Comparison of ENCODE assay signal across 33 mouse cellular contexts in the genomic region with DNA sequence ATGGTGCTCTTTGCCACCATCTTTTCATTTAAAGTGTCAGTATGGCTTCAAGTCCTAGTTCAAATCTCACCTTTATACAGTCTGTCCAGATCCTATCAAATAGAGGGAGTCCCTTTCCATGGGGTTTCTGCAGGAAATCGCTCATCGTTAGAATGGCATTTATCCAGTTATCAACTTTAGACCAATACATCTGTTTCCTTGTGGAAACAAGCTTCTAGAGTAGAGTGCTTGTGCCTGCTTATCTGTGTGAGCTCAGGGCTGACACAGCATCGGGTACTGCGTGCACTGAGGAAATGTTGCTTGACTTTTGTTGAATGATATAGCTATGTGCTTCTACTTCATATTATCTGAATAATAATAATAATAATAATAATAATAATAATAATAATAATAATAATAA. TPM values are rescaled to one million over a fixed set of nuclear protein-coding genes. Genes with fewer than 3 reads are reported as not detected.
A peak's percentile ranks its signal among the peaks of the same experiment; 100 is the strongest.
DNase-seq lines count a peak whose midpoint lies in the region; ATAC-seq and TF ChIP-seq lines count a peak whose summit lies in the region.
"Had no signal": no experiment of that assay in that cellular context is flagged by ENCODE, and none has a peak within 500 bp of the region (broad histone marks: within the 10 kb centered on the region; RNA-seq: fewer than 3 reads in every experiment).

No protein-coding gene starts in this region.

- WGBS in heart, embryonic 11.5 days (ENCODE audit: insufficient replicate concordance) = 56% methylated on average over 4 of the region's 4 CpGs
- 16% methylated on average over 4 of the region's 4 CpGs for WGBS in liver, embryonic 14.5 days (ENCODE audit: insufficient replicate concordance)
- WGBS in forebrain, postnatal 0 days = 96% methylated on average over 4 of the region's 4 CpGs

- intact Hi-C loops in left cerebral cortex, postnatal 4 days (cut with DNase I) = no loop called here

- no peaks in the 10 kb centered on the region for H3K9me3 ChIP-seq in heart, embryonic 11.5 days (replicated peaks; ENCODE audit: control insufficient read depth, low read length)
- H3K9me3 ChIP-seq in liver, embryonic 14.5 days (ENCODE audit: control insufficient read depth, low read length) = no peaks in the 10 kb centered on the region
- H3K9me3 ChIP-seq in forebrain, postnatal 0 days (ENCODE audit: low read length) = no peaks in the 10 kb centered on the region
- H3K9me3 ChIP-seq: embryonic facial prominence, embryonic 12.5 days; heart, embryonic 10.5 days; hindbrain, embryonic 10.5 days; hindbrain, embryonic 15.5 days; midbrain, embryonic 12.5 days; neural tube, embryonic 13.5 days; stomach, embryonic 15.5 days had no signal

- H3K27me3 ChIP-seq in heart, embryonic 11.5 days (ENCODE audit: control insufficient read depth, insufficient read depth, low read length) = no peaks in the 10 kb centered on the region
- no peaks in the 10 kb centered on the region for H3K27me3 ChIP-seq in liver, embryonic 14.5 days (ENCODE audit: control insufficient read depth, insufficient read depth, low read length)
- no peaks in the 10 kb centered on the region for H3K27me3 ChIP-seq in forebrain, postnatal 0 days (ENCODE audit: insufficient read depth, low read length)
- H3K27me3 ChIP-seq: embryonic facial prominence, embryonic 12.5 days; hindbrain, embryonic 15.5 days; midbrain, embryonic 12.5 days; neural tube, embryonic 13.5 days; stomach, embryonic 15.5 days had no signal

- H3K27ac ChIP-seq in heart, embryonic 11.5 days (ENCODE audit: low read depth, low read length) = no peak overlapping the region
- no peak overlapping the region for H3K27ac ChIP-seq in liver, embryonic 14.5 days
- H3K27ac ChIP-seq in forebrain, postnatal 0 days (ENCODE audit: low read depth, low read length) = no peak overlapping the region
- H3K27ac ChIP-seq: embryonic facial prominence, embryonic 12.5 days; heart, embryonic 10.5 days; hindbrain, embryonic 10.5 days; hindbrain, embryonic 15.5 days; left cerebral cortex, adult 2 months; midbrain, embryonic 12.5 days; neural tube, embryonic 13.5 days; stomach, embryonic 15.5 days had no signal

- H3K4me3 ChIP-seq in heart, embryonic 11.5 days (ENCODE audit: low read depth, low read length) = no peak overlapping the region
- H3K4me3 ChIP-seq in liver, embryonic 14.5 days (ENCODE audit: insufficient read depth in 1 of 2, low read depth in 2 of 2, low read length in 2 of 2) = no peak overlapping the region
- H3K4me3 ChIP-seq in forebrain, postnatal 0 days (ENCODE audit: low read depth, low read length) = no peak overlapping the region
- H3K4me3 ChIP-seq: embryonic facial prominence, embryonic 12.5 days; heart, embryonic 10.5 days; hindbrain, embryonic 10.5 days; hindbrain, embryonic 15.5 days; left cerebral cortex, adult 2 months; midbrain, embryonic 12.5 days; neural tube, embryonic 13.5 days; stomach, embryonic 15.5 days had no signal

- H3K9ac ChIP-seq in heart, embryonic 11.5 days (ENCODE audit: low read depth, low read length) = no peak overlapping the region
- H3K9ac ChIP-seq in liver, embryonic 14.5 days (replicated peaks) = no peak overlapping the region
- H3K9ac ChIP-seq in forebrain, postnatal 0 days = no peak overlapping the region
- H3K9ac ChIP-seq: embryonic facial prominence, embryonic 12.5 days; hindbrain, embryonic 15.5 days; lung, embryonic 14.5 days; midbrain, embryonic 12.5 days; neural tube, embryonic 13.5 days; stomach, embryonic 15.5 days had no signal

- no peak overlapping the region for H3K4me2 ChIP-seq in heart, embryonic 11.5 days
- H3K4me2 ChIP-seq in liver, embryonic 14.5 days (ENCODE audit: low read depth) = no peak overlapping the region
- H3K4me2 ChIP-seq in forebrain, postnatal 0 days (ENCODE audit: low read depth) = no peak overlapping the region
- H3K4me2 ChIP-seq: embryonic facial prominence, embryonic 12.5 days; hindbrain, embryonic 15.5 days; lung, embryonic 14.5 days; midbrain, embryonic 12.5 days; neural tube, embryonic 13.5 days; stomach, embryonic 15.5 days had no signal

- H3K4me1 ChIP-seq in heart, embryonic 11.5 days (ENCODE audit: control insufficient read depth, insufficient read depth, low read length) = peaks cover 6% of the 10 kb centered on the region; the same call in 1 of the 2 replicates
- H3K4me1 ChIP-seq in liver, embryonic 14.5 days (replicated peaks; ENCODE audit: control insufficient read depth in 2 of 2, insufficient read depth in 2 of 2, low read length in 1 of 2) = peaks cover 4 to 12% of the 10 kb centered on the region in 2 experiments; a peak in 3 of 4 replicates
- no peaks in the 10 kb centered on the region for H3K4me1 ChIP-seq in forebrain, postnatal 0 days (ENCODE audit: insufficient read depth)
- H3K4me1 ChIP-seq: embryonic facial prominence, embryonic 12.5 days; hindbrain, embryonic 10.5 days; hindbrain, embryonic 15.5 days; midbrain, embryonic 12.5 days; neural tube, embryonic 13.5 days had no signal

- no peak for TF ChIP-seq CTCF in liver, embryonic 14.5 days (IDR thresholded peaks at IDR 0.05; ENCODE audit: low read depth)
- no peak for TF ChIP-seq CTCF in forebrain, postnatal 0 days (IDR thresholded peaks at IDR 0.05; ENCODE audit: low read depth)

- 0 out of 2 replicates have a peak, but pooled peaks have one; percentile 4 for ATAC-seq in heart, embryonic 11.5 days (replicated peaks; ENCODE audit: insufficient number of reproducible peaks, low FRiP score, low TSS enrichment)
- peak; percentile 67 for ATAC-seq in erythroid progenitor cell, adult 5-6 weeks (replicated peaks; ENCODE audit: low FRiP score, poor library complexity, severe bottlenecking)
- ATAC-seq in liver, embryonic 14.5 days (ENCODE audit: insufficient read depth) = peak; percentile 82
- ATAC-seq in megakaryocyte-erythroid progenitor cell, adult 5-6 weeks (replicated peaks; ENCODE audit: low FRiP score, low TSS enrichment, poor library complexity, severe bottlenecking) = peak; percentile 80
- ATAC-seq in cerebellum, adult (ENCODE audit: insufficient number of reproducible peaks, low FRiP score, low TSS enrichment) = no peak
- ATAC-seq in forebrain, postnatal 0 days = no peak

- TF ChIP-seq EP300 in liver, embryonic 14.5 days (IDR thresholded peaks at IDR 0.05; ENCODE audit: low read depth) = peak; percentile 48; the same call in 1 of the 2 replicates

- DNase-seq in heart, adult 18-20 months = no peak
- DNase-seq in liver, embryonic 14.5 days (ENCODE audit: low read depth in 3 of 3, low spot score in 3 of 3) = no peak
- DNase-seq in left cerebral cortex, postnatal 4 days = no peak
- DNase-seq in forebrain, postnatal 0 days = no peak
- DNase-seq: cerebellum, adult 2 months had no signal

- no peaks in the 10 kb centered on the region for H3K36me3 ChIP-seq in heart, embryonic 11.5 days (ENCODE audit: control insufficient read depth, insufficient read depth, low read length)
- no peaks in the 10 kb centered on the region for H3K36me3 ChIP-seq in liver, embryonic 14.5 days (replicated peaks; ENCODE audit: control insufficient read depth, insufficient read depth, low read depth)
- H3K36me3 ChIP-seq in forebrain, postnatal 0 days (ENCODE audit: insufficient read depth) = no peaks in the 10 kb centered on the region
- H3K36me3 ChIP-seq: embryonic facial prominence, embryonic 12.5 days; heart, embryonic 10.5 days; hindbrain, embryonic 10.5 days; hindbrain, embryonic 15.5 days; midbrain, embryonic 12.5 days; neural tube, embryonic 13.5 days; stomach, embryonic 15.5 days had no signal

RNA-seq across cellular contexts. Expression of a gene that starts 8.8 kb away (rescaled TPM):
- not detected in 2 replicates for polyA plus RNA-seq in heart, embryonic 11.5 days (2014; fragmentation: Nextera tagmentation; extraction: Ambion mirVana)
- not detected for total RNA-seq in heart, adult 18-20 months (2021)
- not detected in 2 replicates for total RNA-seq in erythroid progenitor cell, adult 5-6 weeks (2015; ENCODE audit: low replicate concordance)
- total RNA-seq in erythroid progenitor cell, adult 5-6 weeks (2017; ENCODE audit: low replicate concordance) = not detected in 2 replicates
- not detected in 2 replicates for polyA plus RNA-seq in liver, embryonic 14.5 days (2012; rRNA removed)
- polyA plus RNA-seq in liver, embryonic 14.5 days (2014; fragmentation: Nextera tagmentation; extraction: Ambion mirVana) = not detected in 2 replicates
- total RNA-seq in megakaryocyte-erythroid progenitor cell, adult 5-6 weeks (2014; fragmentation: Nextera tagmentation) = not detected in 2 replicates
- total RNA-seq in megakaryocyte-erythroid progenitor cell, adult 5-6 weeks (2017) = not detected in 2 replicates
- total RNA-seq in left cerebral cortex, postnatal 4 days (2021) = not detected
- not detected in 2 replicates for total RNA-seq in forebrain, postnatal 0 days (2014; rRNA removed)
- polyA plus RNA-seq in forebrain, postnatal 0 days (2015; fragmentation: Nextera tagmentation; extraction: Ambion mirVana) = not detected in 2 replicates
- total RNA-seq: adrenal gland, adult 18-20 months; adrenal gland, postnatal 25 days; gastrocnemius, postnatal 10 days; layer of hippocampus, postnatal 14 days; left cerebral cortex, adult 2 months; left cerebral cortex, postnatal 36 days; megakaryocyte, adult 5-6 weeks had no signal
- polyA plus RNA-seq: cerebellum, adult 2 months; embryonic facial prominence, embryonic 12.5 days; forebrain, embryonic 11.5 days; forebrain, embryonic 16.5 days; gonadal fat pad, adult 2 months; heart, embryonic 10.5 days; heart, postnatal 0 days; hindbrain, embryonic 10.5 days; hindbrain, embryonic 15.5 days; inflammation-experienced regulatory T-cells, adult 6 months; kidney, embryonic 14.5 days; limb, embryonic 14.5 days; lung, embryonic 14.5 days; midbrain, embryonic 12.5 days; neural tube, embryonic 13.5 days; small intestine, adult 2 months; stomach, embryonic 15.5 days; urinary bladder, adult 2 months had no signal

RNA-seq across cellular contexts. Expression of a gene that starts 44.3 kb away (rescaled TPM):
- not detected in 2 replicates for polyA plus RNA-seq in heart, embryonic 11.5 days (2014; fragmentation: Nextera tagmentation; extraction: Ambion mirVana)
- not detected for total RNA-seq in heart, adult 18-20 months (2021)
- not detected in 2 replicates for total RNA-seq in erythroid progenitor cell, adult 5-6 weeks (2015; ENCODE audit: low replicate concordance)
- total RNA-seq in erythroid progenitor cell, adult 5-6 weeks (2017; ENCODE audit: low replicate concordance) = not detected in 2 replicates
- polyA plus RNA-seq in liver, embryonic 14.5 days (2012; rRNA removed) = not detected in 2 replicates
- polyA plus RNA-seq in liver, embryonic 14.5 days (2014; fragmentation: Nextera tagmentation; extraction: Ambion mirVana) = not detected in 2 replicates
- not detected in 2 replicates for total RNA-seq in megakaryocyte-erythroid progenitor cell, adult 5-6 weeks (2014; fragmentation: Nextera tagmentation)
- not detected in 2 replicates for total RNA-seq in megakaryocyte-erythroid progenitor cell, adult 5-6 weeks (2017)
- not detected for total RNA-seq in left cerebral cortex, postnatal 4 days (2021)
- not detected in 2 replicates for total RNA-seq in forebrain, postnatal 0 days (2014; rRNA removed)
- not detected in 2 replicates for polyA plus RNA-seq in forebrain, postnatal 0 days (2015; fragmentation: Nextera tagmentation; extraction: Ambion mirVana)
- total RNA-seq: adrenal gland, adult 18-20 months; adrenal gland, postnatal 25 days; gastrocnemius, postnatal 10 days; layer of hippocampus, postnatal 14 days; left cerebral cortex, adult 2 months; left cerebral cortex, postnatal 36 days; megakaryocyte, adult 5-6 weeks had no signal
- polyA plus RNA-seq: cerebellum, adult 2 months; embryonic facial prominence, embryonic 12.5 days; forebrain, embryonic 11.5 days; forebrain, embryonic 16.5 days; gonadal fat pad, adult 2 months; heart, embryonic 10.5 days; heart, postnatal 0 days; hindbrain, embryonic 10.5 days; hindbrain, embryonic 15.5 days; inflammation-experienced regulatory T-cells, adult 6 months; kidney, embryonic 14.5 days; limb, embryonic 14.5 days; lung, embryonic 14.5 days; midbrain, embryonic 12.5 days; neural tube, embryonic 13.5 days; small intestine, adult 2 months; stomach, embryonic 15.5 days; urinary bladder, adult 2 months had no signal

RNA-seq across cellular contexts. Expression of a gene that starts 57.9 kb away (rescaled TPM):
- not detected in 2 replicates for polyA plus RNA-seq in heart, embryonic 11.5 days (2014; fragmentation: Nextera tagmentation; extraction: Ambion mirVana)
- total RNA-seq in heart, adult 18-20 months (2021) = not detected
- not detected in 2 replicates for total RNA-seq in erythroid progenitor cell, adult 5-6 weeks (2015; ENCODE audit: low replicate concordance)
- not detected in 2 replicates for total RNA-seq in erythroid progenitor cell, adult 5-6 weeks (2017; ENCODE audit: low replicate concordance)
- not detected in 2 replicates for polyA plus RNA-seq in liver, embryonic 14.5 days (2012; rRNA removed)
- not detected in 2 replicates for polyA plus RNA-seq in liver, embryonic 14.5 days (2014; fragmentation: Nextera tagmentation; extraction: Ambion mirVana)
- not detected in 2 replicates for total RNA-seq in megakaryocyte-erythroid progenitor cell, adult 5-6 weeks (2014; fragmentation: Nextera tagmentation)
- not detected in 2 replicates for total RNA-seq in megakaryocyte-erythroid progenitor cell, adult 5-6 weeks (2017)
- total RNA-seq in left cerebral cortex, postnatal 4 days (2021) = not detected
- not detected in 2 replicates for total RNA-seq in forebrain, postnatal 0 days (2014; rRNA removed)
- not detected in 2 replicates for polyA plus RNA-seq in forebrain, postnatal 0 days (2015; fragmentation: Nextera tagmentation; extraction: Ambion mirVana)
- total RNA-seq: adrenal gland, adult 18-20 months; adrenal gland, postnatal 25 days; gastrocnemius, postnatal 10 days; layer of hippocampus, postnatal 14 days; left cerebral cortex, adult 2 months; left cerebral cortex, postnatal 36 days; megakaryocyte, adult 5-6 weeks had no signal
- polyA plus RNA-seq: cerebellum, adult 2 months; embryonic facial prominence, embryonic 12.5 days; forebrain, embryonic 11.5 days; forebrain, embryonic 16.5 days; gonadal fat pad, adult 2 months; heart, embryonic 10.5 days; heart, postnatal 0 days; hindbrain, embryonic 10.5 days; hindbrain, embryonic 15.5 days; inflammation-experienced regulatory T-cells, adult 6 months; kidney, embryonic 14.5 days; limb, embryonic 14.5 days; lung, embryonic 14.5 days; midbrain, embryonic 12.5 days; neural tube, embryonic 13.5 days; small intestine, adult 2 months; stomach, embryonic 15.5 days; urinary bladder, adult 2 months had no signal

Comparison
In these comparisons a context has a peak if more than half of its experiments do, and no peak if none do; other contexts are left out.
1. ATAC-seq: peak in heart, embryonic 11.5 days (single experiment), erythroid progenitor cell, adult 5-6 weeks (single experiment), liver, embryonic 14.5 days (single experiment) and megakaryocyte-erythroid progenitor cell, adult 5-6 weeks (single experiment); none in cerebellum, adult (single experiment) and forebrain, postnatal 0 days (single experiment).